Mouse (Mus musculus): Measurements from ENCODE around the gene Tmem45a2. TPM values are rescaled to one million over a fixed set of nuclear protein-coding genes. Genes with fewer than 3 reads are reported as not detected.

Tmem45a2 gene
- not detected for polyA plus RNA-seq (2014; fragmentation: Illumina TruSeq; extraction: RNeasy Lipid Tissue Mini Kit (QIAGEN cat#74804))

DNA sequence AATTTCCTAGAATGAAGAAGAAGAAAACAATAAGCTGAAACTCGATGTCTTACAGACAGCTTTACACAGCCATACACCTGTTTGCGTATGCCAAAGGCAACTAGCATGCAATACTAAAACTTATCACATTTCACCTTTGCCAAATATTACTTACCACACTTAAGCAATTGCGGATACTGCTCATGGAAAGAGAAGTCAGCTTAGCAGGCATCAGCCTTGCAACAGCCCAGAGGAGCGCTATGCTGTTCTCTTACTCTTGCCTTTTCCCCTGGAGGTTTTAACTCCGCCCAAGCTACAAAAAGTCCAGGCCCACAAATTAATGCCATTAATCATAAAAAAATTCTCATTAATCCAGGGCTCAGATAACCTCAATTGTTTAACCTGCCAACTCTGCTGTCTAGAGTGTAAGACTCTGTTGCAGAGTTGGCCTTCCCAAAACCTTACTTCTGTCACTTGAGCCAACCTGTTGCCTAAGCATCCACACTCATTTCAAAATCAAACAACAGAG is at the start of gene Tmem45a2:
Gene Tmem45a2 (minus strand): TSS at position 241 of the 508 bp plus-strand sequence.

Other genes with a start within 250 kb of the Tmem45a2 start
- 91.8 TPM for gene Tmem45a, start 185.2 kb downstream of the Tmem45a2 start, polyA plus RNA-seq (2014; fragmentation: Illumina TruSeq; extraction: RNeasy Lipid Tissue Mini Kit (QIAGEN cat#74804))
- gene Lnp1, start 143.3 kb downstream of the Tmem45a2 start, polyA plus RNA-seq (2014; fragmentation: Illumina TruSeq; extraction: RNeasy Lipid Tissue Mini Kit (QIAGEN cat#74804)) = not detected
- gene Tomm70a, start 50.3 kb upstream of the Tmem45a2 start, polyA plus RNA-seq (2014; fragmentation: Illumina TruSeq; extraction: RNeasy Lipid Tissue Mini Kit (QIAGEN cat#74804)) = 162 TPM
- gene Nit2, start 96.0 kb upstream of the Tmem45a2 start, polyA plus RNA-seq (2014; fragmentation: Illumina TruSeq; extraction: RNeasy Lipid Tissue Mini Kit (QIAGEN cat#74804)) = 80.8 TPM
- 77.3 TPM for gene Tbc1d23, start 160.1 kb upstream of the Tmem45a2 start, polyA plus RNA-seq (2014; fragmentation: Illumina TruSeq; extraction: RNeasy Lipid Tissue Mini Kit (QIAGEN cat#74804))
- gene Tmem30c, start 221.5 kb upstream of the Tmem45a2 start, polyA plus RNA-seq (2014; fragmentation: Illumina TruSeq; extraction: RNeasy Lipid Tissue Mini Kit (QIAGEN cat#74804)) = 0.20 TPM

Data from ovary, adult 10 weeks (tissue).